Mouse (Mus musculus): Measurements from ENCODE around the gene Fnip1. TPM values are rescaled to one million over a fixed set of nuclear protein-coding genes. Genes with fewer than 3 reads are reported as not detected.

Fnip1 gene
- polyA plus RNA-seq, 1 experiment from 2014 or later: 10.6 TPM

GRCm38 (mm10) chr11:54522529-54523430, 84.8 kb downstream of the Fnip1 start, which contains the start of gene Rapgef6:
Rapgef6 (plus strand) TSS chr11:54522847.
- Histone ChIP-seq H3K4me3 (ENCODE audit: low read depth, low read length) (peak within 1 kb of the TSS; percentile 98), H3K27ac (ENCODE audit: low read depth, low read length) (peak within 1 kb of the TSS; percentile 97), H3K36me3 (ENCODE audit: control insufficient read depth, insufficient read depth, low read length) (no peaks in the 10 kb centered on the region), H3K27me3 (ENCODE audit: control insufficient read depth, insufficient read depth, low read length) (no peaks in the 10 kb centered on the region), H3K9me3 (replicated peaks; ENCODE audit: control insufficient read depth, low read length) (no peaks in the 10 kb centered on the region), H3K4me1 (ENCODE audit: control insufficient read depth, insufficient read depth, low read length) (peaks cover 23% of the 10 kb centered on the region), H3K9ac (ENCODE audit: low read depth, low read length) (peak within 1 kb of the TSS; percentile 97), H3K4me2 (peak within 1 kb of the TSS; percentile 66)
- WGBS (ENCODE audit: insufficient replicate concordance): under 1% methylated on average over 73 of the region's 73 CpGs
- ATAC-seq (replicated peaks; ENCODE audit: insufficient number of reproducible peaks, low FRiP score, low TSS enrichment): peak; percentile 94

- Histone ChIP-seq H3K4me3 (ENCODE audit: low read depth, low read length) (peak overlapping the region; percentile 98), H3K4me2 (peak overlapping the region; percentile 66), H3K9me3 (replicated peaks; ENCODE audit: control insufficient read depth, low read length) (no peaks in the 10 kb centered on the region), H3K36me3 (ENCODE audit: control insufficient read depth, insufficient read depth, low read length) (no peaks in the 10 kb centered on the region), H3K27me3 (ENCODE audit: control insufficient read depth, insufficient read depth, low read length) (no peaks in the 10 kb centered on the region), H3K9ac (ENCODE audit: low read depth, low read length) (peak overlapping the region; percentile 97), H3K27ac (ENCODE audit: low read depth, low read length) (peak overlapping the region; percentile 97), H3K4me1 (ENCODE audit: control insufficient read depth, insufficient read depth, low read length) (peaks cover 23% of the 10 kb centered on the region)
- ATAC-seq (replicated peaks; ENCODE audit: insufficient number of reproducible peaks, low FRiP score, low TSS enrichment): no peak
- WGBS (ENCODE audit: insufficient replicate concordance): 14% methylated on average over 10 of the region's 10 CpGs
These were observed 85.5 kb downstream of the Fnip1 start for GRCm38 (mm10) chr11:54523431-54524001.

GRCm38 (mm10) chr11:54528002-54528401, 90.0 kb downstream of the Fnip1 start:
- 84% methylated on average over 2 of the region's 2 CpGs for WGBS (ENCODE audit: insufficient replicate concordance)
- Histone ChIP-seq H3K9me3 (replicated peaks; ENCODE audit: control insufficient read depth, low read length) (no peaks in the 10 kb centered on the region), H3K9ac (ENCODE audit: low read depth, low read length) (no peak overlapping the region), H3K36me3 (ENCODE audit: control insufficient read depth, insufficient read depth, low read length) (no peaks in the 10 kb centered on the region), H3K27ac (ENCODE audit: low read depth, low read length) (no peak overlapping the region), H3K4me1 (ENCODE audit: control insufficient read depth, insufficient read depth, low read length) (peaks cover 30% of the 10 kb centered on the region), H3K4me2 (no peak overlapping the region), H3K27me3 (ENCODE audit: control insufficient read depth, insufficient read depth, low read length) (no peaks in the 10 kb centered on the region), H3K4me3 (ENCODE audit: low read depth, low read length) (no peak overlapping the region)
- no peak for ATAC-seq (replicated peaks; ENCODE audit: insufficient number of reproducible peaks, low FRiP score, low TSS enrichment)

- 46% methylated on average over 1 of the region's 1 CpGs for WGBS (ENCODE audit: insufficient replicate concordance)
- Histone ChIP-seq H3K4me2 (no peak overlapping the region), H3K36me3 (ENCODE audit: control insufficient read depth, insufficient read depth, low read length) (no peaks in the 10 kb centered on the region), H3K4me1 (ENCODE audit: control insufficient read depth, insufficient read depth, low read length) (peaks cover 24% of the 10 kb centered on the region), H3K9me3 (replicated peaks; ENCODE audit: control insufficient read depth, low read length) (no peaks in the 10 kb centered on the region), H3K4me3 (ENCODE audit: low read depth, low read length) (no peak overlapping the region), H3K27ac (ENCODE audit: low read depth, low read length) (peak overlapping the region; percentile 75), H3K27me3 (ENCODE audit: control insufficient read depth, insufficient read depth, low read length) (no peaks in the 10 kb centered on the region), H3K9ac (ENCODE audit: low read depth, low read length) (no peak overlapping the region)
- ATAC-seq (replicated peaks; ENCODE audit: insufficient number of reproducible peaks, low FRiP score, low TSS enrichment): no peak; the same call in 1 of the 2 replicates
These were observed 92.4 kb downstream of the Fnip1 start for GRCm38 (mm10) chr11:54530391-54530790.

GRCm38 (mm10) chr11:54530916-54531315, 92.9 kb downstream of the Fnip1 start:
- no peaks in the 10 kb centered on the region for H3K36me3 ChIP-seq (ENCODE audit: control insufficient read depth, insufficient read depth, low read length)
- H3K4me1 ChIP-seq (ENCODE audit: control insufficient read depth, insufficient read depth, low read length): peaks cover 21% of the 10 kb centered on the region
- no peaks in the 10 kb centered on the region for H3K9me3 ChIP-seq (replicated peaks; ENCODE audit: control insufficient read depth, low read length)
- no peak overlapping the region for H3K4me3 ChIP-seq (ENCODE audit: low read depth, low read length)
- H3K27ac ChIP-seq (ENCODE audit: low read depth, low read length): peak overlapping the region; percentile 75
- no peaks in the 10 kb centered on the region for H3K27me3 ChIP-seq (ENCODE audit: control insufficient read depth, insufficient read depth, low read length)
- ATAC-seq (replicated peaks; ENCODE audit: insufficient number of reproducible peaks, low FRiP score, low TSS enrichment): no peak
- WGBS (ENCODE audit: insufficient replicate concordance): 84% methylated on average over 1 of the region's 1 CpGs
- H3K4me2 ChIP-seq: no peak overlapping the region
- no peak overlapping the region for H3K9ac ChIP-seq (ENCODE audit: low read depth, low read length)

GRCm38 (mm10) chr11:54533834-54534233, 95.8 kb downstream of the Fnip1 start:
- no peak for ATAC-seq (replicated peaks; ENCODE audit: insufficient number of reproducible peaks, low FRiP score, low TSS enrichment)
- 79% methylated on average over 2 of the region's 2 CpGs for WGBS (ENCODE audit: insufficient replicate concordance)

GRCm38 (mm10) chr11:54534871-54535270, 96.9 kb downstream of the Fnip1 start:
- no peak for ATAC-seq (replicated peaks; ENCODE audit: insufficient number of reproducible peaks, low FRiP score, low TSS enrichment)
- Histone ChIP-seq H3K27ac (ENCODE audit: low read depth, low read length) (no peak overlapping the region), H3K9me3 (replicated peaks; ENCODE audit: control insufficient read depth, low read length) (no peaks in the 10 kb centered on the region)

More at GRCm38 (mm10) chr11:54533834-54534233, 95.8 kb downstream of the Fnip1 start:
- Histone ChIP-seq H3K4me3 (ENCODE audit: low read depth, low read length) (no peak overlapping the region), H3K4me2 (no peak overlapping the region), H3K36me3 (ENCODE audit: control insufficient read depth, insufficient read depth, low read length) (no peaks in the 10 kb centered on the region), H3K9me3 (replicated peaks; ENCODE audit: control insufficient read depth, low read length) (no peaks in the 10 kb centered on the region), H3K27me3 (ENCODE audit: control insufficient read depth, insufficient read depth, low read length) (no peaks in the 10 kb centered on the region), H3K27ac (ENCODE audit: low read depth, low read length) (no peak overlapping the region), H3K9ac (ENCODE audit: low read depth, low read length) (no peak overlapping the region), H3K4me1 (ENCODE audit: control insufficient read depth, insufficient read depth, low read length) (peaks cover 12% of the 10 kb centered on the region)

GRCm38 (mm10) chr11:54539031-54539430, 101.0 kb downstream of the Fnip1 start:
- no peak overlapping the region for H3K27ac ChIP-seq (ENCODE audit: low read depth, low read length)
- no peaks in the 10 kb centered on the region for H3K9me3 ChIP-seq (replicated peaks; ENCODE audit: control insufficient read depth, low read length)
- ATAC-seq (replicated peaks; ENCODE audit: insufficient number of reproducible peaks, low FRiP score, low TSS enrichment): no peak
- no peak overlapping the region for H3K4me2 ChIP-seq
- no peak overlapping the region for H3K9ac ChIP-seq (ENCODE audit: low read depth, low read length)
- H3K4me3 ChIP-seq (ENCODE audit: low read depth, low read length): no peak overlapping the region
- H3K27me3 ChIP-seq (ENCODE audit: control insufficient read depth, insufficient read depth, low read length): no peaks in the 10 kb centered on the region
- no peaks in the 10 kb centered on the region for H3K4me1 ChIP-seq (ENCODE audit: control insufficient read depth, insufficient read depth, low read length)
- WGBS (ENCODE audit: insufficient replicate concordance): 69% methylated on average over 2 of the region's 2 CpGs
- no peaks in the 10 kb centered on the region for H3K36me3 ChIP-seq (ENCODE audit: control insufficient read depth, insufficient read depth, low read length)

More at GRCm38 (mm10) chr11:54534871-54535270, 96.9 kb downstream of the Fnip1 start:
- H3K4me2 ChIP-seq: no peak overlapping the region
- no peak overlapping the region for H3K4me3 ChIP-seq (ENCODE audit: low read depth, low read length)
- H3K27me3 ChIP-seq (ENCODE audit: control insufficient read depth, insufficient read depth, low read length): no peaks in the 10 kb centered on the region
- 49% methylated on average over 6 of the region's 6 CpGs for WGBS (ENCODE audit: insufficient replicate concordance)
- peaks cover 11% of the 10 kb centered on the region for H3K4me1 ChIP-seq (ENCODE audit: control insufficient read depth, insufficient read depth, low read length)
- H3K36me3 ChIP-seq (ENCODE audit: control insufficient read depth, insufficient read depth, low read length): no peaks in the 10 kb centered on the region
- no peak overlapping the region for H3K9ac ChIP-seq (ENCODE audit: low read depth, low read length)

All from heart, embryonic 11.5 days (tissue).